Mouse (Mus musculus) erythroblast, adult 5-6 weeks (primary cell): ENCODE measurements around the gene Atic. TPM values are rescaled to one million over a fixed set of nuclear protein-coding genes. Genes with fewer than 3 reads are reported as not detected.

Experiments used
- ATAC-seq: replicated peaks from 2 replicates; pipeline ENCODE4 v1.8.0; 2016; ENCODE audit warnings: moderate number of reproducible peaks, mild to moderate bottlenecking, moderate TSS enrichment, inconsistent platforms; ENCODE audit not compliant: poor library complexity, low FRiP score, severe bottlenecking
- total RNA-seq, 2 experiments: library from RNA; stranded (forward) in 1 of 2; stranded (reverse) in 1 of 2; fragments of 150-400 nt in 1 of 2; fragments of 200-764, 138-1000 nt in 1 of 2; gene quantifications; 2 replicates each; pipeline versions ENCODE4 v1.2.3 to v1.2.4; 2015 to 2017; ENCODE audit warnings: low replicate concordance in 2 of 2

Gene Atic
- total RNA-seq (2015; ENCODE audit: low replicate concordance) (12.1 and 19.2 TPM in 2 replicates), total RNA-seq (2017; ENCODE audit: low replicate concordance) (26.1 and 49.0 TPM in 2 replicates)

DNA sequence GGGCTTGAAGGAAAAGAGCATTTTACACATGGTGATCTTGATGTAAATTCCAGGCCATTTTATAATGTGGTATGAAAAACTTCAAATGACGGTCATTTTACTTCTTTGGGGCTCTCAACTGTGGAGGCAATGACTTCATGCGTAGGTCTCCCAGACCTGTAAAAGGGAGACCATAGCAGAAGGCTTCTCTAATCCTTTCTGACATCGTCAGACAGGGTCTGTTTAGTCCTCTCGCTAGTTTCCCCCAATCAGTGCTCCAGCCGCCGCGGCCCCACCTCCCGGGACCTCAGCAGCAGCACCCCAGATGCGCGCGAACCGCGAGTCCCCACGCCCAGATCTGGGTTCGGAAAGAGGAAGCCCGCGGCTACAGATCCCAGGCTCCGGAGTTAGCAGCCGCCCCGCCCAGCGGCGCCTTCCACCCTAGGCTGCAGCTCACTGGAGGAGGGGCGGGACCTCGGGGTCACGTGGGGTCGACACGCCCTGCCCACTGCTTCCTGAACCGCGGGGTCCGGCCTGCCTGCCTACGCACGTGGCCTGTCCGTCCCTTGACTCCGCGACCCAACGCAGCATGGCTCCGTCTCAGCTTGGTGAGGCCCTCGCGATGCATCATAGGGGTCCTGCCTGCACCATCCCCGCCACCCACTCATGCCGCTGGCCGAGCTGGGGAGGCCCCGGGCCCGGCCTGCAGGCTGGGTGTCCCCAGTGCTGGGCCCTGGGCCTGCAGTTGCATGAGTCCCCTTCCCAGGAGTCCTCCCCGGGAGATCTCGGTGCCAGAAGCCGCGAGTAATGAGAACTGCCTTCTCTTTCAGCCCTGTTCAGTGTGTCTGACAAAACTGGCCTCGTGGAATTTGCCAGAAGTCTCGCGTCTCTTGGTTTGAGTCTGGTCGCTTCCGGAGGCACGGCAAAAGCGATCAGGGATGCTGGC is at the start of gene Atic:
Gene Atic (plus strand): TSS at position 463 of the 925 bp plus-strand sequence.
- peak; percentile 99 for ATAC-seq

DNA sequence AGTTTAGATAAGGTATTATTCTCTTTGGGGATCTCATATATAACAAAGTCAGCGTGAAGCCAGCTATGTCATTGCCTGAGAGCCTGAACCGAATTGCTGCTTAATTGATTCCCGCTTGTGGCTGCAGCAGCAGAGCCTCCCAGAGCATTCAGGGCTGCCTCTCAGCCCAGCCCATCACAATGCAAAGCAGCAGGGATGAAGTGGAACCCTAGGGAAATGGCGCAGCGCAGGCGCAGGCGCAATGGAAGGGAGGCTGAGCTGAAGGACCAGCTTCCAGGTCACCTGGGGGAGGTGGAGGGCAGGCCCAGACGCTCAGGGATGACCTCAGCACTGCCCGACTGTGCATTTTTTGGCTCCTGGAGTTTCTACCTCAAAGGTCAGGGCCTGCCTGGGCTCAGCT is 49.7 kb upstream of the Atic start:
- ATAC-seq: no peak

DNA sequence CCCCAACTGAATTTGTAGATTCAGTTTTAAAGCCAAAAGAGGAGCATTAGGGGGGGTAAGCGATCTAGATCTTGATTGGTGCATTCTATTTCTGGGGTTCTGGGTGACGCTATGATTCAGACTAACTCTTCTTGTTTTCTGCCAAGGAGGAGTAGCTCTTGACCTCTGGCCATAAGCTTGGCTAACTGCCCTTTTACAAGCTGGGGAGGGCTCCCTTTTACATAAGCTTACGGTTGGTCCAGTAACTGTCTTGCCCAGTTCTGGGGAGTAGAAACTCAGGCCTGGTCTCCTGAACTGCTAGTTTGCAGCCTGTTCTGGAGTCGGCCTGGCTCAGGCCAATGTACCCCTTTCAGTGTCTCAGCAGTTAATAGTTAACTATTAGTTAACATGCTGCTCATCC is 41.9 kb upstream of the Atic start:
- ATAC-seq: no peak

DNA sequence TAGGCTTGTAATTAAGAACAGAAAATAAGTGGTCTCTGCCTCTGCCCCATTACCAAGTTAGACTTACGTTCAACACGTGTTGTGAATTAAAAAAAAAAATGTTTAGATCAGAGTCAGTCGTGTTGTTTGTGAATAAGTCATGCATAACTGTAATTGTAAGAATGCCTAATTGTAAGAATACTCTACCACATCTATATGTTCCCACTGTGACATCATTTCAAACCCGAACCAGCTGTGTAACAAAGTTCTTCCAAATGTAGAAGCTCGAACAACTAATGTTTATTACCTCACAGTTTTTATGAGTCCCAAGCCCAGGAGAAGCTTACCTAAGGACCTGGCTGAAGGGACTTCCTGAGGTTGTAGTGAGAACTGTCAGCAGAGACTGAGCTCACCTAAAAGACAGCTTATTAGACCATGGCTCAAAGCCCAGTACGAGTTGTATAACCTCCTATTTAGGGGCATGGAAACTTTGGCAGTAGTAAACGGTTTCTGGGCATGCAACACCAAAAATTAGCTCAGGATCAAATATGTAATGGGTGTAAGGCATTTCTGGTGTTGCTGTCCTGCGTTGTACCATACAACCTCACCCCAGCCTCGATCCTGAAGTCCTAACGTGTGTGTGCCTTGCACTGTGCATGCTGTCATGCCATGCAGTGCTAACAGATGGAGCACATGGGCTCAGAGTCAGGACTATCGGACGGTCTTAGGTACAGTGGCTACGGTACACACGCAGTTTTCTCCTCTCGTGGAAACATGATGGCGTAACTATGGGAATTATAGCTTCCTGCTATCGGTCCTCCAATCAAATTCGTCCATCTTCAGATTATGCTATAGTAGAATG is 27.9 kb upstream of the Atic start:
- no peak for ATAC-seq

DNA sequence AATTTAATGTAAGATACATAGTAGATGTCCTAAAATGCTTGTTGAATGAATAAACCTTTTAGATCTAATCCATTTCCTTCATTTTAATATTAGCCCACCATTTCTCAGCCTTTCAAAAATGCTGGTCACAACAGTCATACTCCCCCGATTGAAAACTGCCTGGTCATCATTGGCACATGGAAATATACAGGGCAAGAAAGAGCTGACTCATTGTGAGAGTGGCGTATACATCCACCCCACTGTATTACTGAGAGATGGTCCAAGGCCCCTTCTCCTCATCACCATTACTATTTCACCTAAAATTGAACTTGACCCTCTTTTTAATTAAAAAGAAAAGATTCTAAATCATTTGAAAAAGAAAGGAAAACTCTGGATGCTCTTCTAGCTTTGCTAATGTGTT is 26.2 kb upstream of the Atic start:
- no peak for ATAC-seq

DNA sequence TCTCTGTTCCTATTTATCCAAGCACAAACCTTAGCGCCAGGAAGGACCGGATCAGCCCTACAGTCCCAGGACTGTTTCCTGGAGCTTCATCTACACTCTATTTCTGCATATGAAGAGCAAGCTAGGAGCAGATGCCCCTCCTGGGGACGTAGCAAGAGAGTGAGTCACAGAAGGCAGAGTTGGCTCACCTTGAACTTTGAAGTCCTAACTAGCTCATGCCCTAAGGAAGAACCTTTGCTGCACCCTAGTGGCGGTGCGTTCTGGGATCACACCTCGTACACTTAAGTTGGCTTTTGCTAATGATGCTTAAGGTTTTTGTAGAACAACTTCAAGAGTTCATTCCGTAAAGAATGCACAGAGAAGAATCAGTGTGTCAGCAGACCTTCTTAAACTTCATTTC is 25.3 kb upstream of the Atic start:
- ATAC-seq: no peak

DNA sequence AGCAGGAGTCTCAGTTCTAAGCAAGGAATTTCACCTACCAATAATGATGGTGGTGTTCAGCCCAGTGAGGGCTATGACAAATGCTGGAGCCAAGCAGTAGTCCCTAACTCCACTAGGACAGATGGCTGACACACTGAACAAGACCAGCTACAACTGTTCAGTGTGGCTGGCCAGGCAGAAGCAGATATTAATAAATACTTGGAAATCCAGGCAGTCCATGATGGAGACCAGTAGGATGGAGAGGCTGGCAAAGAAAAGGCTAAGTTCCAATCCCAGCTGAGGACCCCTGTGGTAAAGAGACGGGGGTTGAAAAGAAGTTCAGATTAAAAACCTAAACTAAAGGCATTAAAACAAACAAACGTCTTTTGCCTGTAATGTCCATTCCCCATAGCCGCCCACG is 17.3 kb upstream of the Atic start:
- no peak for ATAC-seq

DNA sequence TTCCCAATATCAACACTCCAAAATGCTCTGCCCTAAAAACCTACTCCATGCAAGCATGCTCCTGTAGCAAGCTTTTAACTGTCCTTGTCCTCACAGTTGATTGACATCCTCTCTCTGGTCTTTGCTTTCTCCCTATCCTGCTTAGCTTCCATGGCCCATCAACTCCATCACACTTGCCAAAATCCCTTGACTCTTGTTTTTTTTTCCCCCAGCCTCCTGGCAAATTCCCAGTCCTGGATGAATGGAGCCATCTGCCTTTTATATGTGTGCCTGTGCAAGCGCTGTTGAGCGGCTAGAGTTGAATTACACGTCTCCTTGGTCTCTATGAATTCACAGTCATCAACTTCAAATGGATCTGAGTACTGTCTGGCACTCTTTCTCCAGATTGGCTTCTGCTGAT is 16.5 kb upstream of the Atic start:
- ATAC-seq: no peak

DNA sequence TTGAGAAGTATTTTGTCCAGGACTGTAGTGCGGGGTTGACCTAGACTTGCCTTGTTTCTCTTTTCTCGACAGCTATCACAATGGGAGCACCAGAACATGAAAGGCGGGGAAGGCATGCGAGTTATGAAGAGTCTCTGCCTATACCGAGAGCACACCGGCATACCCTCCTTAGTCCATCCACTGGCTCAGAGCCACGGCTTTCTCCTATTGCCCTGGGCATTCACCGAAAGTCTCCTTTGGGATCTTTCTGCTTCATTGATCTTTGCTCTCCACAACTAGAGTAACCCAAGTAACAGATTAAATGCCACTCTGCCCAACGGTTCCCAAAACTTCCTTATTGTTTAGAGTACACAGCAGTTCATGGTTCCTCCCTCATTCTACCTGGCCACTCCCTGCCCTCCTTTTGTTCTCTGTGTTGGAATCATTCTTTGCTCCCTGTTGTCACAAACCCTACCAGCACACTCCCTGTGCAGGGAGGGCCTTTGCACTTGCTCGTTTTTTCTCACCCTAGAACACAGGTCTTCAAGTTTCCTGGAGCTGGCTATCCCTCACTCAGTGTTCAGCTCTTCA is 6.2 kb upstream of the Atic start:
- ATAC-seq: no peak

DNA sequence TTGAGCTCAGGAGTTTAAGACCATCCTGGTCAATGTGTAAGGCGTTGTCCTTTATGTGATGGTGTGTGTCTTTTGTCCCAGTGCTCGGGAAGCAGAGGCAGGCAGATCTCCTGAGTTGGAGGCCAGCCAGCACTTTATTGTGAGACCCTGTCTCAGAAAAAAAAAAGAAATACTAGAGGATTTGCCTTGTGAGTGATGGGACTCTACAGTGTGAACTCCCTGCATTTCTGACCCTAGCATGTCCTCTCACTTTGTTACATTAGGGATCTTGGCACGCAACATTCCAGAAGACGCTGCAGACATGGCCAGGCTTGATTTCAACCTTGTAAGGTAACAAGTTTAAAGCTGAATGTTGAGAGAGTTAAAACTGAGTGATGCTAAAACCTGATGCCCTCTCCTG is 3.7 kb downstream of the Atic start:
- ATAC-seq: no peak

DNA sequence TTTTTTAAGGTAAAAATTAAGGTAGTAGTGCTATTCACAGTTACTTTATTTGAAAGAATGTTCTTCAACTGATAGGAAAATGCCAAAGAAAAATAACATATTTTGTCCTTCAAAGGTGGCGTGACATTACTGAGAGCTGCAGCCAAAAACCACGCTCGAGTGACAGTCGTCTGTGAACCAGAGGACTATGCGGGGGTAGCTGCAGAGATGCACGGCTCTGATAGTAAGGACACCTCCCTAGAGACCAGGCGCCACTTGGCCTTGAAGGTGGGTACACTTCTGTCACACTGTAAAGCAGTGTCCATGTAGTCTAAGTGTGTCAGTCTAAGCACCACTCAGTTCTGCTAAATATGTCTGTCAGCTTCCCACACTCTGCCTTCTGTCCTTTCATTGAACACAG is 7.3 kb downstream of the Atic start:
- no peak for ATAC-seq

DNA sequence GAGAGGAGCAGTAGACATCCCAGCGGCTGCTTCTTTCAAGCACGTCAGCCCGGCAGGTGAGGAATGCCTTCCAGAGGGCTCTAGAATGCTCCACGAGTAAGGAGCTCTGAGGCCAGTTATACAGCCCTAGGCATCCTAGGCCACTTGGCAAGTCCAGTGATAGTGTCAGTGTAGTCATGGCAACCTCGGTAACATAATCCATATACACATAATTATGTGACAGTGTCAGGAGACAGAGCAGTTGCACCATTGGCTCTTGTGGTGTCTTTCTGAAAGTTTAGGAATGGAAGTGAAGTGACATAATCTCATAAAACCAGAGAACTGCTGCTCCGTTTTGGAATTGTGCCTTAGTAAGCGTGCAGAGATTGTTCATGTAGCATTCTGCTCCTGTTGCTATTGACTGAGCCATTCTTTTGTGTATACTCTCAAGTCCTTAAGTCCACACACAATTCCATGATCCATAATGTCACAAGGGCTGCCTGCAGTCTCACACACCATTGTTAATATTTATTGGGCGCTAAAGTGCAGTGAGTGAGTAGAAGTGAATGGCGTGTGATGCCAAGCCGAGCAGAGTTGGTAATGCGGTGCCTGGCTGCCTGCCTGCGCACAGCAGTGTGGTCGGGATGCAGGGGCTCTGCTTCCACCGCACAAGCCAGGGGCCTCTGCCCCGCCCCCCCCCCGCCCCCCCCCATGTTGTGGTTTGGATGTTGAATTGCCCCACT is 11.1 kb downstream of the Atic start:
- no peak for ATAC-seq

DNA sequence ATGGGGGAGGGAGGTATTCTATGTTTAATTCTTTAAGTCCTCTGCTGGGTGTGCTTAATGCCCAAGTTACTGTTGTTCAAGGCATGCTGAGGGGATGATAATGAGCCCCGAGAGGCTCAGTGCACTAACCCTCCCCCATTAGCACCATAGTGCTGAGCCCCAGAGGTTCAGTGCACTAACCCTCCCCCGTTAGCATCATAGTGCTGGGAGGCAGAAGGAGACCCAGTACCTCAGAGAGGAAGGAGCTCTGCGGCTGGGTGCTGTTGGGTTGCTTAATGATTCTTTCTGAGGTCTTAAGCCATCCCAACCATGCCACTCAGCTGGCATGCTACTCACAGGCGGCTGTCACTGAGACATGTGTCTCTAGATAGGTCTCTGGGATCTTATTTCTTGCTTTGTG is 13.2 kb downstream of the Atic start:
- no peak for ATAC-seq

DNA sequence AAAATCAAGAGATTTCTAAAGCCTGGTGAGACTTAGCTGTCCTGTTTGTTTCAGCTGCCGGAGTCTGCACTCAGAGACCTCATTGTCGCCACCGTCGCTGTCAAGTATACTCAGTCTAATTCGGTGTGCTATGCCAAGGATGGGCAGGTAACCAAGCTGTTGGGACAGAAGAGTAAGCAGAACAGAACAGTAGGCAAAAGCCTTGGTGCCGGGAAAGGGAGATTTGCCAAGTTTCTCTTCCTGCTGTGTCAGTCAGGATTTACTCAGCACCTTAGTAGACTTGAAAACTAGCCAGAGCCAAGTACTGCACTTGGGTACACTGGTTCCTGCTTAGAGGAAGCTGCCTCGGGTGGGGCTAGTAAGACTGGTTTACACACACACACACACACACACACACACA is 19.0 kb downstream of the Atic start:
- no peak for ATAC-seq

DNA sequence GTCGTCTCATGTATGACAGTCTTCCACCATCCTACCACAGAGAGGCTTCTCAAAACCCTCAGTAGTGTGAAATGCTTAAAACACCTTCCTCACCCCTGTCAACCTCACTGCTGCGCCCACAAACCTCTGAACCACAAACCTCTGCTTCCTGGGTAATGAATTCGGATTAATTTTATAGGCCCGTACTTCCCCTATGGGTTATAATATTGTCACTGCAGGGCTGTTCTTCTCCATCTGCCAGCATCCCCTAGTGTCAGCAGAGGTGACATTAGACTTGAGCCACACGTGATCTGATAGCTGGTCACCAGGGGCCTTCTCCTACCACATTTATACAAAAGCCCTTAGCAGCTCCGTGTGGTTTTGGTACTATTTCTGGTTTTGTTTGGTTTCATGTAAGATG is 19.9 kb downstream of the Atic start:
- ATAC-seq: no peak

DNA sequence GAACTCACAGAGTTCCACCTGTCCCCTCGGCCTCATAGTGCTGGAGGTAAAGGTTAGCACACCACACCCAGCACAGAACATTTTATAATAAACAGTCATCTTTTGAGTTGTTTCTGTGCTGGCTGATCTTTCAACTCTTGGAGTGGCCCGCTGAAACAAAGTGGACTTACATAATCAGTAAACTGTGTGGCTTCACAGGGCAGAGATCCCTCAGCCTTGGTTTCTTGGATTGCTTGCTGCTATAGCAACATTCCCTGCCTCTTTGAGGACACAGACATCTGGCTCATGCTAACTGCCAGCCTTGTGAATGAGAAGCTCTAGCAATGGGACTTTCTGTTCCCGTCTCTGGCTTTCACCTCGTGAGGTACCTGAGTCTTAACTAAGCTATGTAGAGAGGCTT is 22.6 kb downstream of the Atic start:
- ATAC-seq: no peak

DNA sequence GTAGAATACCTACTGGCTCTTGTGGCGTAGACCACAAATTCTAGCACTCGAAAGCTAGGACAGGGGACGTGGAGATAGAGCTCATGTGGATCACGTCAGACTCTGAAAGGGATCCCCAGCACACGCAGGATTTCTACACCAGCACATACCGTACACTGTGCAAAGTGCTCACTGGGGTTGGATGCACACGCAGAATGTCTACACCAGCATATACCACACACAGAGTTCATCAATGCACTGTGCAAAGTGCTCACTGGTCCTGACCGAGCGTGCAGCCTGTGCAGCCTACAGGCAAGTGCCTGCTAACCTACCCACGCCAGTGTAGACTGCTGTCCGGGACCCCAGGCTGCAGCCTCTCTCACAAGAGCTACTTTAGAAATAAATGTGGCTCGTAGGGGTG is 23.5 kb downstream of the Atic start:
- ATAC-seq: no peak

DNA sequence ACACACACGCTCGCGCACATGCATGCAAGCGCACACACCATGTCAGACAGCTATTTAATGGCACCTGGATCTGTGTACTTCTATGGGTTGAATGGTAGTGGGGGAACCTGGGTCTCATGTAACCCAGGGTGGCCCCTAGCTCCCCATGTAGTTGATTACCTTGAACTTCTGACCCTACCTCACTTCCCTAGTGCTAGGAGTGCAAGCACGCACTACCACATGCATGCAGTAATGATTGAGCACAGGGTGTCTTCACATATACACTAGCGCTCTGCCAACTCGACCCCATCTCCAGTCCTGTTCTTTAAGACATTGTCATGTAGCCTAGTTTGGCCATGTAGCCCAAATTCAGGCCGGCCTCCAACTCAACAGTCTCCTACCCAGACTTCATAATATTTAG is 26.4 kb downstream of the Atic start:
- no peak for ATAC-seq

DNA sequence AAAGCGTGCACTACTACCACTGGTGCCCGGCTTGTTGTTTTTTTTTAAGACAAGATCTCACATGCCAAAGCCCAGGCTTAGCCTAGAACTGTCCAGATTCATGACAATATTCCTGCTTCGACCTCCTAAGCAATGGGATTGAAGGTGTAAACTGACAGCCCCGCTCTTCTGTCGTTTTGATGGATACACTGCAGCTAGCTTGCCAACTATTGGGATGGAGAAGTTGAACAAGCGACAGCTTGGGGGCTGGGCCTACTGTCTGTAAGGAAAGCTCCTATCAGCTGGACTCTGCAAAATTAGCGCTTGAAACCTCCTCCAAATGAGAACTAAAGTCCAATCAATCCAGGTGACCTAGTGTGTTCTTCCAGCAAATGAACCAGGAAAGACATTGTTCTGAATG is 26.9 kb downstream of the Atic start:
- no peak for ATAC-seq

DNA sequence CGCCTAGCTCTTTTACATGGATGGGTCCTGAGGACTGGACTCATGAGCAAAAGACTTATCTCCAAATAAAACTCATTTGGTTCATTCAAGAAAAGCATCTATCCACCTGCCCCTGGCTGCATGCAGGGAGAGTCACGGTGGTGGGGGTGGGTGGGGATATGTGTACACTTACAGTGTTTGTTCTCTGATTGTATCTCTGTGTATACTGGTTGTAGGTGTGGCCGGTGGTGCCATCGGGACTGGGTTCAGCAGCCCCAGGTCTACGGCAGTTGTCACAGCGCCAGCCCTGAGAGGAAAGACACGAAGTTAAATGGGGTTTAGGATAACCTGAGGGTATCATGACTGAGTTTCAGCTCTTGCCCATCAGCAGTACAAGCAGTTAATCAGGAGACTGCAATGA is 29.7 kb downstream of the Atic start:
- ATAC-seq: no peak
